Mouse (Mus musculus): ENCODE results near the gene Mtap. TPM values are rescaled to one million over a fixed set of nuclear protein-coding genes. Genes with fewer than 3 reads are reported as not detected.

The Mtap gene
- polyA plus RNA-seq (2016; fragmentation: Nextera tagmentation; extraction: Ambion mirVana) = 80.2 and 107 TPM in 2 replicates

DNA sequence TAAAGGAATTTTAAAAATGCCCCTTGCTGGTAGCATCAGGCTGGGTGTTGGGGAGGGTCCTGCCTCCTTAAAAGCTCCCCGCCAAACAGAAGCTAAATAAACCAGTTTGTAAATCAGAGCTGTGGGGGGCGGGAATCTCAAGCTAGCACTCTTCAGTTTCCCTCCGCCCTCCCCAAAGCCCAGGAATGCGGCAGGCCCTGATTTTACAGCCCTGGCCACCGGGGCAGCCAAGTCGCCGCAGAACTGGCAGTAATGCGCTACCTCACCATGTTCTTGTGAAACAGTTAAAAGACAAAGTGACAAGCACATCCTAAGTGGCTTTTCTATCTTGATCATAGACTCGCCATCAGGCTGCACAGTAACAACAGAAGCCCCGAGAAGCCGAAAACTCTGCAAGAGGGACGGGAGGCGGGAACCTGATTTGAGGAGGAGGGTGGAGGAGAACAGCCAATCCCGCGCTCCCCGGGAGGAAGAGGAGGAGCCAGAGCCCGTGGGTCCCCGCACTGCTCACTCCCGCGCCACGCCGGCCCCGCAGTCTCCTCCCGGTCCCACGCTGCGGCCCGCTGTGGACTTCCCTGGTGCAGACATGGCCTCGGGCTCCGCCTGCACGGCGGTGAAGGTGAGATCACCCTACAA is at the start of gene Mtap:
Mtap (plus strand) TSS at position 217 of the 636 bp plus-strand sequence.
- peaks cover 7% of the 10 kb centered on the region; the same call in 1 of the 2 replicates for H3K36me3 ChIP-seq
- under 1% methylated on average over 31 of the region's 31 CpGs for WGBS
- H3K27ac ChIP-seq = peak within 1 kb of the TSS; percentile 96
- no peaks in the 10 kb centered on the region for H3K9me3 ChIP-seq
- H3K27me3 ChIP-seq (ENCODE audit: insufficient read depth, poor library complexity, severe bottlenecking) = no peaks in the 10 kb centered on the region
- H3K4me3 ChIP-seq = peak within 1 kb of the TSS; percentile 94
- peak; percentile 88 for DNase-seq (ENCODE audit: low spot score)
- peaks cover 40% of the 10 kb centered on the region for H3K4me1 ChIP-seq (replicated peaks)

DNA sequence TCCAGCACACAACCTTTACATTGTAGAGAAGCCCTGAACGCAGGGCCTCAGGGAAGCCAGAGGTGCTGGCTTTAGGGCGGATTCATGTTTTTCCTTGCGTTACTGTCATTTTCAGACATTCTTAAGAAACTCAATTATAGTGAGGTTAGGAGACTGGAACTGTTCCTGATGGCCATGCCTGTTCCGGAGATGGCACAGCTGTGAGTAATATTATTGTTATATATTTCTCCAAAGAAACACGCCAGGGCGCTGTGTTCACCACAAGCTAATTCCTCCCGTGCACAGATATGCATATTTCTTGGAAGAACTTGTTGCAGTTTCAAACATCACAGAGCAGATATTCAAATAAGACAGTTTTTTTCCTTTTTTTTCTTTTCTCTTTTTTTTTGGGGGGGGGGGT is 47.8 kb upstream of the Mtap start:
- no peaks in the 10 kb centered on the region for H3K9me3 ChIP-seq
- no peaks in the 10 kb centered on the region for H3K27me3 ChIP-seq (ENCODE audit: insufficient read depth, poor library complexity, severe bottlenecking)
- H3K36me3 ChIP-seq = no peaks in the 10 kb centered on the region
- WGBS = 92% methylated on average over 7 of the region's 7 CpGs
- H3K27ac ChIP-seq = no peak overlapping the region
- no peak for DNase-seq (ENCODE audit: low spot score)
- H3K4me3 ChIP-seq = no peak overlapping the region
- H3K4me1 ChIP-seq (replicated peaks) = no peaks in the 10 kb centered on the region

DNA sequence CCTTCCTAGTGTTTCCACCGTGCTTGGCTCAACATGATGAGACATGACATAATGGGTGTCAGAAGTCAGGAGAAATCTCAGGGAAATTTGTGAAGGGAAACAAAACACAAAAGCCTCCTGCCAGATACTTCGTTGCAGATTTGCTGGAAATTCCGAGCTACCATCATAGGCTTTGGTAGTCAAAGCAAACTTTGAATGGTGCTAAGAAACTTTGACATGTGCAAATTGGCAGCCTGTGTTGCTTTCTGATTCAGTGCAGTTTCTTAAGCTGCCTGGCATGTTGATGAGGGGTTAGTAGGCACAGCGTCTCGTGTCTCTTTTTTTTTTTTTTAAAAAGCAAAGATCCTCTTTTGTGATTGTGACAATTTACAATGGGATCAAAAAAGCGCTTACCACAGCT is 46.7 kb upstream of the Mtap start:
- DNase-seq (ENCODE audit: low spot score) = no peak
- Histone ChIP-seq H3K27me3 (ENCODE audit: insufficient read depth, poor library complexity, severe bottlenecking) (no peaks in the 10 kb centered on the region), H3K27ac (no peak overlapping the region), H3K4me1 (replicated peaks) (no peaks in the 10 kb centered on the region), H3K36me3 (no peaks in the 10 kb centered on the region), H3K4me3 (no peak overlapping the region), H3K9me3 (no peaks in the 10 kb centered on the region)
- 74% methylated on average over 6 of the region's 6 CpGs for WGBS

DNA sequence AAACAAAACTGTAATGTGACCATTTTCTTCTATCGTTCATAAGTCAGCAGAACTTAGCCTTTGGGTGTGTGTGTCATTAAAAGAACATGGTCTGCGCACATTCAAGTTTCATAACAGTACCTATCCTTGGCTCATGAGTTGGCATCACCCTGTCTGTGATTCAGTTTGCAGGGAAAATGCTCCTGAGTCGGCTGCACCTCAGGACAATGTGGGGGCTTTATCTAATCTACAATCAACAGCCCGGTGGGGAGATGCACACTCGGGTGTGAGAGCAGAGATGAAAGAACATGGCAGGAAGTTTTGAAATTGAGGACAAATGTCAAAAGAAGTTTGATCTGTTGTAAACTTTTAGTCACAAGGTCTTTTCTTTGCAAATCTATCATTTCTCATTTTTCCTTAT is 44.8 kb upstream of the Mtap start:
- no peaks in the 10 kb centered on the region for H3K4me1 ChIP-seq (replicated peaks)
- no peak overlapping the region for H3K27ac ChIP-seq
- no peaks in the 10 kb centered on the region for H3K9me3 ChIP-seq
- no peak for DNase-seq (ENCODE audit: low spot score)
- no peaks in the 10 kb centered on the region for H3K27me3 ChIP-seq (ENCODE audit: insufficient read depth, poor library complexity, severe bottlenecking)
- 81% methylated on average over 5 of the region's 5 CpGs for WGBS
- no peak overlapping the region for H3K4me3 ChIP-seq
- H3K36me3 ChIP-seq = no peaks in the 10 kb centered on the region

DNA sequence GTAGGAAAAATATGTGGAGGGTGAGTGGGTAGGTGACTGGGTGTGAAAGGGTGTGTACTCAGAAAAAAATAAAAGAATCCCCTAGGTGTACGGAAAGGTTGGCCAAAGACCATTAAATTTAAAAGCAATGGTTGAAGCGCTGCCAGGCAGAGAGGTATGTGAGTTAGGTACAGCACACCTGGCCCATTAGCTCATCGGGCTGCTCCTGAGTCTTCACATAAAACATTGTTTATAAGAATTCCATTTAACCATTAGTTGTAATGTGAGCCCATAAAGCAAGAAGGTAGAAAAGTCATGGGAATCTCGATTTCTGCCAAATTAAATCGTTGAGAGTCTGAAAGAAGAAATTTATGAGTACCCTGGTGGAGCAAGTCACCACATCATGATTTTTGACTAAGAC is 42.1 kb upstream of the Mtap start:
- no peak for DNase-seq (ENCODE audit: low spot score)
- no peaks in the 10 kb centered on the region for H3K4me1 ChIP-seq (replicated peaks)
- H3K27ac ChIP-seq = no peak overlapping the region
- 91% methylated on average over 5 of the region's 5 CpGs for WGBS
- no peaks in the 10 kb centered on the region for H3K9me3 ChIP-seq
- H3K36me3 ChIP-seq = no peaks in the 10 kb centered on the region
- no peak overlapping the region for H3K4me3 ChIP-seq
- H3K27me3 ChIP-seq (ENCODE audit: insufficient read depth, poor library complexity, severe bottlenecking) = no peaks in the 10 kb centered on the region

DNA sequence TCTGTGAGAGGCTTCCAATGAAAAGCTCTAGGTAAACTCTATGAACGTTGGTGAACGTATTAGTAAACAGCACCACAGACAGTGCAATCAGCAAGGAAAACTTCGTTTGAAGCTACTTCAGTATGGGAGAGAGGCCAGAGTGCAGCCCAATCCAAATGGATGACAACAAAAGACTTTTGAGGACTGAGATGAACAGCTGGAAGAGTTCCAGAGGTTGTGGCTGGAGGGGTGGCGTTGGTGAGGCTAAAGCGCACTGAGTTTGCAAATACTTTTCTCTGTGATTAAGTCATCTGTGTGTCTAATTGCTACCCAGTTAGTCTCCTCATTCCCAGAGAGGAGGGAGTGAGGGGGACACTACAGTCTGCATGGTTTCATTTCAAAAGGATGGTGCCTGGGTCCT is 38.7 kb upstream of the Mtap start:
- WGBS = 76% methylated on average over 5 of the region's 5 CpGs
- DNase-seq (ENCODE audit: low spot score) = no peak
- no peaks in the 10 kb centered on the region for H3K9me3 ChIP-seq
- H3K27ac ChIP-seq = no peak overlapping the region
- H3K4me3 ChIP-seq = no peak overlapping the region
- H3K36me3 ChIP-seq = no peaks in the 10 kb centered on the region
- H3K4me1 ChIP-seq (replicated peaks) = no peaks in the 10 kb centered on the region
- H3K27me3 ChIP-seq (ENCODE audit: insufficient read depth, poor library complexity, severe bottlenecking) = no peaks in the 10 kb centered on the region

DNA sequence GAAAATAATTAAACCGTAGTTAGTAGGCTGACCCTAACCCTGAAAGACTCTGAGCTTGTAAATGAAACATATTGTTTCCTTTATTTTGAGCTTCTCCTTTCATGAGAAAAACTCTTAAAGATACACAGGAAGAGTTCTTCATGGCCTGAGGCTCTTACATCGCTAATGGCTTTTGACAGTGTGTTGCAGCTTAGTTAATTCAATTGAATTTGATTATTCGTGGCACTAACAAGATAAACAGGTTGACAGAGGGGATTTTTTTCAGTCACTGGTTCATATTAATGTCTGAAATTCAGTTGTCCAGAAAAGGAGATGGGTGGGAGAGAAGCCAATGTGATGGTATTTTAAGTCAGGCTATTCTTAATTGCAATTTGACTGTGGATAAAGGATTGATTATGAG is 35.6 kb upstream of the Mtap start:
- Histone ChIP-seq H3K27me3 (ENCODE audit: insufficient read depth, poor library complexity, severe bottlenecking) (no peaks in the 10 kb centered on the region), H3K4me3 (no peak overlapping the region), H3K4me1 (replicated peaks) (no peaks in the 10 kb centered on the region), H3K36me3 (no peaks in the 10 kb centered on the region), H3K27ac (no peak overlapping the region), H3K9me3 (no peaks in the 10 kb centered on the region)
- no peak for DNase-seq (ENCODE audit: low spot score)
- 73% methylated on average over 3 of the region's 3 CpGs for WGBS

DNA sequence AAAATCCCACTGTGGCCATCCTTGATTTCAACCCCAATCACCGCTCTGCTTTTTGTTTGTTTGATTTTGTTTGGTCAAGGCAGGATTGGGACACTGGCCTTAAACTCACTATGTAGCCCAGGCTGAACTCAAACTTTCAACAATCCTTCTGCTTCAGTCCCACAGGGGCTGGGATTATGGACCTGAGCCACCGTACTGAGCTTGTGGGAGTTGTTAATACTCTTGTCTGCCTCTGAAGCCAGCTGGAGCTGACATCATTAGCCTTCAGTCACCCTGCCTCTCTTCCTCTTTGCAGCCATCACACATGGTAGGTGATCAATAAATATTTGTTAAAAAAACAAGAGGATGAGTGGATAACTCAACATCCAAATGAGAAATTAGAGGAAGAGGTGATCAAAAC is 34.6 kb upstream of the Mtap start:
- H3K36me3 ChIP-seq = no peaks in the 10 kb centered on the region
- WGBS = 77% methylated on average over 2 of the region's 2 CpGs
- H3K27ac ChIP-seq = no peak overlapping the region
- no peaks in the 10 kb centered on the region for H3K27me3 ChIP-seq (ENCODE audit: insufficient read depth, poor library complexity, severe bottlenecking)
- H3K4me3 ChIP-seq = no peak overlapping the region
- H3K4me1 ChIP-seq (replicated peaks) = no peaks in the 10 kb centered on the region
- H3K9me3 ChIP-seq = no peaks in the 10 kb centered on the region
- no peak for DNase-seq (ENCODE audit: low spot score)

DNA sequence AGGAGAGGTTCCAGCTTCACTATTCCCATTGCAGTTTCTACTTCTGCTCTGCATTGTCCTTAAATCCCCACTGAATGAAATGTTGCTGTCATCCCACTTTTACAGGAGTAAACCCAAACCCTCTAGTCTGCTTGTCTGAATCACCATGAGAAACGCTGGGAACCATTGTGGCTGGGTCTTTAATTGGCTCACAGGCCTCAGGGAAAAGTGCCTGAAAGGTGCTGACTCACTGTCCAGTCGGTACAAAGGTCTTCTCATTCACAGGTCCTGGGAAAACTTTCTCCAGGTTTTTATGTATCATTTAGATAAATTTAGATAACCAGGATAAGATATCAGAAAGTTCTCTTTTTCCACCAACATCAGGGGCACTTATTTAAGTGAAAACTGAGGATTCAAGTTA is 31.4 kb upstream of the Mtap start:
- Histone ChIP-seq H3K36me3 (no peaks in the 10 kb centered on the region), H3K4me3 (no peak overlapping the region), H3K27ac (no peak overlapping the region), H3K27me3 (ENCODE audit: insufficient read depth, poor library complexity, severe bottlenecking) (no peaks in the 10 kb centered on the region), H3K4me1 (replicated peaks) (no peaks in the 10 kb centered on the region), H3K9me3 (no peaks in the 10 kb centered on the region)
- no peak for DNase-seq (ENCODE audit: low spot score)
- 58% methylated on average over 2 of the region's 2 CpGs for WGBS

DNA sequence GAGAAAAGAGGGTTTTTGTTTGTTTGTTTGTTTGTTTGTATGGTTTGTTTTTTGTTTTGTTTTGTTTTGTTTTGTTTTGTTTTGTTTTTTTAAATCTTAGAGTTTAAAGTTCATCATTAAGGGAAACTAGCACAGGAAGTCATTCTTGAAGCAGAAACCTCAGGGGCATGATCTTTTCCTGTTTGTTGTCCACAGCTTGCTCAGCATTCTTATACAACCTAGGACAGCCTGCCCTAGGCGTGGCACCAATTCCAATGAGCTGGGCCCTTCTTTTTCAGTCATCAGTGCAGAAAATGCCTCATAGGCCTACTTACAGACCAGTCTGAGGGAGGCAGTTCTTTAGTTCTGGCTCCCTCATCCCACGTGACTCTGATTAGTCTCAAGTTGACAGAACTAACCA is 30.4 kb upstream of the Mtap start:
- Histone ChIP-seq H3K4me1 (replicated peaks) (no peaks in the 10 kb centered on the region), H3K27me3 (ENCODE audit: insufficient read depth, poor library complexity, severe bottlenecking) (no peaks in the 10 kb centered on the region), H3K36me3 (no peaks in the 10 kb centered on the region), H3K27ac (no peak overlapping the region), H3K9me3 (no peaks in the 10 kb centered on the region), H3K4me3 (no peak overlapping the region)
- DNase-seq (ENCODE audit: low spot score) = no peak
- WGBS = 79% methylated on average over 2 of the region's 2 CpGs

DNA sequence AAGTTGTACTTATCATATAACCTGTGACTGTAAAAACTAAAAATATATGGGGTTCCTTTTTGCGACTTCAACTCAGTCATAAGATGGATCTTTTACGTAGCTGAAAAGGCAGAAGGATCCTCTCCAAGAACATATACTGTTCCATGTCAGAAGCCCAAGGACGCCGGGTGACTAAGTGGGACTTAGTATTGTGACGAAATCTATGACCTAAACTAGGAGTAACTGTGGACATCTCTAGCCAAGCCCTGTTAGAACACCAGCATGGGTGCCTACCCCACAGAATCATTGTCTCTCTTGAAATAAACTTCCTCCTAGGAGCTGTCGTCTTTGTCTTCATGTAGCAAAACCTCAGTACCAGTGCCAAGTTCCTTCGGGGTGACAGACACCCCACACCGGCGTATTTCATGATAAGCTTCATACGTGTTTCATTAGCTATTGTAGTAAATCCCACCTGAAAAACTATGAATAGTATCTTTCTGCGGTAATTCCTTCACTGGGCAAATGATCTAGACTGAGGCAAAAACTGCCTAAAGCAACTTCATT is 24.7 kb upstream of the Mtap start:
- no peak for DNase-seq (ENCODE audit: low spot score)
- WGBS = 92% methylated on average over 11 of the region's 11 CpGs

DNA sequence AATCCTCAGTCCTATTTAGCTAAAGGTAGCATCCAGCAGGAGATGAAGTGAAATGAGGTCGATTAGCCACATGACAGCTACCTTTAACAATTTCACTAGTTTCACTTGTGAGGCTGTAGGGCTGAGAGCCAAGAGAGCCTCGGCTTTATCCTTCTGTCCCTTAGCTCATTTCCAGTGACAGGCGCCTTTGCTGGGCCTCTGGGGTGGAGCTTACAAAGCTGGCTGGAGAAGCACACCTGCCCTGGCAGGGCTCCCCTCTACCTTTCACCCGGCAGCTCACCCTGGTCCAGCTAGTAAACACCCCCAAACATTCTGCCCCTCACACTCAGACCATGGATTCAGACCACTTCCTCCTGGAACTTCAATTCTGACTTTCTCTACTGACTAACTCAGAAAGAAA is 24.1 kb upstream of the Mtap start:
- Histone ChIP-seq H3K4me3 (no peak overlapping the region), H3K27ac (no peak overlapping the region), H3K9me3 (no peaks in the 10 kb centered on the region), H3K36me3 (no peaks in the 10 kb centered on the region), H3K4me1 (replicated peaks) (no peaks in the 10 kb centered on the region), H3K27me3 (ENCODE audit: insufficient read depth, poor library complexity, severe bottlenecking) (no peaks in the 10 kb centered on the region)
- DNase-seq (ENCODE audit: low spot score) = no peak
- WGBS = 65% methylated on average over 4 of the region's 4 CpGs

More for the DNA sequence above, 24.7 kb upstream of the Mtap start:
- Histone ChIP-seq H3K4me1 (replicated peaks) (no peaks in the 10 kb centered on the region), H3K27me3 (ENCODE audit: insufficient read depth, poor library complexity, severe bottlenecking) (no peaks in the 10 kb centered on the region), H3K36me3 (no peaks in the 10 kb centered on the region), H3K4me3 (no peak overlapping the region), H3K9me3 (no peaks in the 10 kb centered on the region), H3K27ac (no peak overlapping the region)

DNA sequence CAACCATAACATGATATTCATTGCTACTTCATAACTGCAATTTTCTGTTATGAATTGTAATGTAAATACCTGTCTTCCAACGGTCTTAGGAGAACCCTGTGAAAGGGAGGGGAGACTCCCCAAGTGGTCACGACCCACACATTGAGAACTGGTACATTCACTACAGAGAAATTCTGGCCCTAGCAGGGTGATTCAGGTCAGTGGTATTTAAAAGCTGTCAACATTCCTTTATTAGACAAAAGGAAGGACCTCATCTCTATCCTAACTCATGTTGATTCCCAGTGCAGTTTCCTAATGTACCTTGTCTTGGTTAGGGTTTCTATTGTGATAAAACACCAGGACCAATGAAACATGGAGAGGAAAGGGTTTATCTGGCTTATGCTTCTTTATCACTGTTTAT is 20.9 kb upstream of the Mtap start:
- 86% methylated on average over 2 of the region's 2 CpGs for WGBS
- Histone ChIP-seq H3K4me3 (no peak overlapping the region), H3K9me3 (no peaks in the 10 kb centered on the region), H3K36me3 (no peaks in the 10 kb centered on the region), H3K27ac (no peak overlapping the region), H3K27me3 (ENCODE audit: insufficient read depth, poor library complexity, severe bottlenecking) (no peaks in the 10 kb centered on the region), H3K4me1 (replicated peaks) (no peaks in the 10 kb centered on the region)
- DNase-seq (ENCODE audit: low spot score) = no peak

DNA sequence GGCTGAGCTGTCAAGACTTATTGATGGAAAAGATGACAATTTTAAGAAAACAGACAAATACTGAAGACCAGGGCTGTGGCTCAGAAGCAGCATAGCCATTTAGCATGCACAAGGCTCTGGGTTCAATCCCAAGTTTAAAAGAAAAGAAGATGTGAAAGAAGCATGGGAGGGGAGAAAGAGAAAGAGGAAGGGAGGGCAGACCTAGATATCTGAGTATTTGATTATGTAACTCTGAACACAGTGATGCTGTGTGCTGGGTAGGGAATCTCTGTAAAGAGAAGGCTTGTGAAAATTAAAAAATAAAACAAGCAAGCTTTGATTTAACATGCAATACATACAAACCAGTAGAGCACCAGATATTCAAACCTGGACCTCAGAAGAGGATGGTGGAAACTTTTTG is 17.0 kb upstream of the Mtap start:
- Histone ChIP-seq H3K4me3 (no peak overlapping the region), H3K27ac (no peak overlapping the region), H3K36me3 (no peaks in the 10 kb centered on the region), H3K27me3 (ENCODE audit: insufficient read depth, poor library complexity, severe bottlenecking) (no peaks in the 10 kb centered on the region), H3K4me1 (replicated peaks) (no peaks in the 10 kb centered on the region), H3K9me3 (no peaks in the 10 kb centered on the region)
- DNase-seq (ENCODE audit: low spot score) = no peak

Measured in hindbrain, embryonic 10.5 days (tissue).